Mouse (Mus musculus): ENCODE measurements around the gene Tmem43.
A peak's percentile ranks its signal among the peaks of the same experiment; 100 is the strongest.

DNA sequence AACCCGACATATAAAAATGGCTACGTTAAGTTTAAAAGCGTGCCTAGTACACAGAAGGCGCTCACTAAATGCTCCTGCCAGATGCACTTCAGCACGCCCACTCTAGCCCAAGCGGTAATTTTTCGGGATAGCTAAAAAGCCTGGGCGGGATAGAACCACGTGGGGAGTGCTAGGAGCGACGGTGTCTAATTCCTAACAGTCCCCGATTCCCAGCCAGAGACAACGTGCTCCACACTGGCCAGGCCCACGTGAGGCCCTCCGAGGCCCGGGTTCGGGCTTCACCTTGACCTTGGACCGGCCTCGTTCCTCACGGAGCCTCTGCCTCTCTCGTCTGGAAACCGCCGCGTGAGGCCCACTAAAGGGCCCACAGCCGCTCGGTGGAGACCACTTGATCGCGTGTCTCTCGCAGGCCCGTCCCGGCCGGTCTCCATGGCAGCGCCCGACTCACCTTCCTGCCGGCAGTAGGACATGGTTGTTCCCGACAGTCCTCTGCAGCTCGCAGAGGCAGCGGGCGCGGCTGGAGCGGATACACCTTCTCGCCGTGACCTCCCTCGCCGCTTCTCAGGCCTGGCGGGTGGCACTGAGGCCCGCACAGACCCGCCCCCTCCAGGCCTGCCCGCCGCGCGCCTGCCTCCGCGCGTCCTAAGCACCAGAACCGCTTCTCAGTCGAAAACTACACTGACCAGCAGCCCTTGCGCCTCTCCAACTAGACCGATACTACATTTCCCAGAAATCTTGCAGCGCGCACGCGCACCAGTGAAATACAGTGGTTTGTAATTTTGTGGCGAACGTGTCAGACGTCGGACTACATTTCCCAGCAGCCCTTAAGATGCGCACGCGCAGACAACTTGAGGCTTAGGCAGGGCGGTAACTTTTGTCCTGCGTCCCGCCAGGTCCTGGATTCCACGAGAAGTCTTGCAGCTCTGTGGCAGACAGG, at the start of gene Tmem43, which contains the start of gene Chchd4:
- TF ChIP-seq CTCF (IDR thresholded peaks at IDR 0.05; ENCODE audit: low read depth, low read length) (no peak), POLR2A (IDR thresholded peaks at IDR 0.05; ENCODE audit: extremely low read depth, insufficient read depth, low read length) (peak; percentile 50; the same call in 1 of the 2 replicates)
